Mouse (Mus musculus) MEL (cell line): ENCODE results near the gene Hook2. TPM values are rescaled to one million over a fixed set of nuclear protein-coding genes. Genes with fewer than 3 reads are reported as not detected.

ENCODE experiments used
- DNase-seq: peaks from one replicate; pipeline ENCODE4 v3.0.0; 2011; ENCODE audit warnings: low read depth, low spot score
- H3K27ac ChIP-seq: 2 replicates; pipeline ENCODE4 v1.5.1; 2012; ENCODE audit warnings: low read depth, mild to moderate bottlenecking, control low read depth, low read length, moderate library complexity; ENCODE audit not compliant: control insufficient read depth
- H3K27me3 ChIP-seq, 2 experiments: fragments of 150-350 bp in 1 of 2; sonication (generic) in 1 of 2; 2 replicates each; pipeline ENCODE4 v1.6.1; 2012; ENCODE audit warnings: low read length in 2 of 2, mild to moderate bottlenecking in 2 of 2, improper control_type of control experiment in 1 of 2, moderate library complexity in 1 of 2; ENCODE audit not compliant: insufficient read depth in 2 of 2, control insufficient read depth in 1 of 2
- H3K36me3 ChIP-seq, 2 experiments: 2 replicates each; pipeline ENCODE4 v1.6.1; 2012 to 2014; ENCODE audit warnings: low read length in 2 of 2, improper control_type of control experiment in 1 of 2, inconsistent platforms in 1 of 2, mild to moderate bottlenecking in 1 of 2; ENCODE audit not compliant: insufficient read depth in 2 of 2, control insufficient read depth in 1 of 2
- H3K4me1 ChIP-seq, 2 experiments: fragments of 150-350 bp in 1 of 2; sonication (generic) in 1 of 2; 2 replicates each; pipeline ENCODE4 v1.6.1; 2012; ENCODE audit warnings: low read length in 2 of 2, improper control_type of control experiment in 1 of 2, mild to moderate bottlenecking in 1 of 2; ENCODE audit not compliant: insufficient read depth in 2 of 2, control insufficient read depth in 1 of 2
- H3K4me3 ChIP-seq, 2 experiments: fragments of 150-350 bp in 1 of 2; sonication (generic) in 1 of 2; 2 replicates each; pipeline ENCODE4 v1.5.1; 2012; ENCODE audit warnings: low read depth in 2 of 2, low read length in 2 of 2, mild to moderate bottlenecking in 2 of 2, moderate library complexity in 2 of 2, control low read depth in 1 of 2, improper control_type of control experiment in 1 of 2; ENCODE audit not compliant: control insufficient read depth in 1 of 2, insufficient read depth in 1 of 2
- H3K79me2 ChIP-seq: 2 replicates; pipeline ENCODE4 v1.6.1; 2012; ENCODE audit warnings: mild to moderate bottlenecking, low read length, moderate library complexity; ENCODE audit not compliant: control insufficient read depth, poor library complexity, insufficient read depth
- H3K9ac ChIP-seq: 2 replicates; pipeline ENCODE4 v1.6.1; 2012; ENCODE audit warnings: low read depth, mild to moderate bottlenecking, control low read depth, low read length, moderate library complexity; ENCODE audit not compliant: control insufficient read depth, poor library complexity, severe bottlenecking
- H3K9me3 ChIP-seq: fragments of 150-350 bp; sonication (generic); replicated peaks from 2 replicates; pipeline ENCODE4 v1.6.1; 2012; ENCODE audit warnings: mild to moderate bottlenecking, low read length, improper control_type of control experiment, moderate library complexity; ENCODE audit not compliant: insufficient read depth
- BHLHE40 ChIP-seq: IDR thresholded peaks from 2 replicates; pipeline ENCODE4 v1.6.1; 2012; ENCODE audit warnings: low read depth, mild to moderate bottlenecking, inconsistent platforms, low read length, improper control_type of control experiment, borderline replicate concordance
- CHD1 ChIP-seq: IDR thresholded peaks from 2 replicates; pipeline ENCODE4 v1.6.1; 2012; ENCODE audit warnings: low read depth, mild to moderate bottlenecking, inconsistent platforms, low read length, improper control_type of control experiment
- CHD2 ChIP-seq: IDR thresholded peaks from 2 replicates; pipeline ENCODE4 v1.6.1; 2011; ENCODE audit warnings: low read length, improper control_type of control experiment
- CTCF ChIP-seq, 3 experiments: IDR thresholded peaks in 2 of 3; conservative IDR thresholded peaks in 1 of 3; 2 replicates each; pipeline ENCODE4 v1.5.1; 2011 to 2012; ENCODE audit warnings: low read length in 3 of 3, low read depth in 2 of 3, mild to moderate bottlenecking in 2 of 3, improper control_type of control experiment in 1 of 3, inconsistent platforms in 1 of 3, mixed read lengths in 1 of 3, moderate library complexity in 1 of 3; ENCODE audit not compliant: control insufficient read depth in 1 of 3, insufficient read depth in 1 of 3, poor library complexity in 1 of 3, severe bottlenecking in 1 of 3
- E2F4 ChIP-seq: IDR thresholded peaks from 2 replicates; pipeline ENCODE4 v1.6.1; 2011; ENCODE audit warnings: low read depth, low read length, improper control_type of control experiment, borderline replicate concordance
- ELF1 ChIP-seq: IDR thresholded peaks from 2 replicates; pipeline ENCODE4 v1.6.1; 2014; ENCODE audit warnings: low read depth, mild to moderate bottlenecking, inconsistent platforms, low read length, improper control_type of control experiment, moderate library complexity
- ETS1 ChIP-seq: IDR thresholded peaks from 2 replicates; pipeline ENCODE4 v1.6.1; 2012; ENCODE audit warnings: low read depth, mild to moderate bottlenecking, inconsistent platforms, low read length, improper control_type of control experiment, moderate library complexity
- GATA1 ChIP-seq: IDR thresholded peaks from 2 replicates; pipeline ENCODE4 v1.6.1; 2011; ENCODE audit warnings: low read depth, low read length, improper control_type of control experiment
- HCFC1 ChIP-seq: IDR thresholded peaks from 2 replicates; pipeline ENCODE4 v1.6.1; 2012; ENCODE audit warnings: low read depth, mild to moderate bottlenecking, inconsistent platforms, low read length, improper control_type of control experiment, moderate library complexity
- JUND ChIP-seq: IDR thresholded peaks from 2 replicates; pipeline ENCODE4 v1.6.1; 2011; ENCODE audit warnings: low read depth, mild to moderate bottlenecking, improper control_type of control experiment, low read length
- KAT2A ChIP-seq: conservative IDR thresholded peaks from 2 replicates; pipeline ENCODE4 v1.6.1; 2012; ENCODE audit warnings: low read depth, low read length, improper control_type of control experiment, inconsistent platforms
- MAX ChIP-seq: IDR thresholded peaks from 2 replicates; pipeline ENCODE4 v1.6.1; 2011; ENCODE audit warnings: low read length, improper control_type of control experiment
- MEF2A ChIP-seq: IDR thresholded peaks from 2 replicates; pipeline ENCODE4 v1.6.1; 2014; ENCODE audit warnings: low read depth, mild to moderate bottlenecking, inconsistent platforms, low read length, improper control_type of control experiment; ENCODE audit not compliant: poor library complexity, insufficient replicate concordance, severe bottlenecking; ENCODE audit errors: extremely low read depth
- MXI1 ChIP-seq: IDR thresholded peaks from 2 replicates; pipeline ENCODE4 v1.6.1; 2011; ENCODE audit warnings: mild to moderate bottlenecking, low read depth, low read length, improper control_type of control experiment
- MYB ChIP-seq: IDR thresholded peaks from 2 replicates; pipeline ENCODE4 v1.6.1; 2011; ENCODE audit warnings: mild to moderate bottlenecking, low read depth, low read length, improper control_type of control experiment
- MYC ChIP-seq: IDR thresholded peaks from 2 replicates; pipeline ENCODE4 v1.6.1; 2011; ENCODE audit warnings: low read depth, mild to moderate bottlenecking, low read length, improper control_type of control experiment, moderate library complexity
- NELFE ChIP-seq: IDR thresholded peaks from 2 replicates; pipeline ENCODE4 v1.6.1; 2011; ENCODE audit warnings: low read depth, low read length, improper control_type of control experiment
- NRF1 ChIP-seq: IDR thresholded peaks from 2 replicates; pipeline ENCODE4 v1.6.1; 2014; ENCODE audit warnings: low read depth, mild to moderate bottlenecking, inconsistent platforms, low read length, improper control_type of control experiment, moderate library complexity; ENCODE audit not compliant: poor library complexity, insufficient read depth, severe bottlenecking
- POLR2A ChIP-seq, 2 experiments: IDR thresholded peaks; 2 replicates each; pipeline ENCODE4 v1.6.1; 2011 to 2012; ENCODE audit warnings: low read length in 2 of 2, mild to moderate bottlenecking in 2 of 2, control low read depth in 1 of 2, improper control_type of control experiment in 1 of 2, low read depth in 1 of 2, moderate library complexity in 1 of 2; ENCODE audit not compliant: control insufficient read depth in 1 of 2, insufficient read depth in 1 of 2, poor library complexity in 1 of 2
- POLR2AphosphoS2 ChIP-seq: IDR thresholded peaks from 2 replicates; pipeline ENCODE4 v1.6.1; 2011; ENCODE audit warnings: low read length, improper control_type of control experiment
- POLR2AphosphoS5 ChIP-seq: IDR thresholded peaks from 2 replicates; pipeline ENCODE4 v1.6.1; 2012; ENCODE audit warnings: low read depth, borderline replicate concordance, mild to moderate bottlenecking, inconsistent platforms, low read length, moderate library complexity, mixed read lengths
- RCOR1 ChIP-seq: IDR thresholded peaks from 2 replicates; pipeline ENCODE4 v1.6.1; 2012; ENCODE audit warnings: low read depth, mild to moderate bottlenecking, inconsistent platforms, low read length, improper control_type of control experiment
- SIN3A ChIP-seq: IDR thresholded peaks from 2 replicates; pipeline ENCODE4 v1.6.1; 2012; ENCODE audit warnings: low read length, improper control_type of control experiment, inconsistent platforms
- SMC3 ChIP-seq: IDR thresholded peaks from 2 replicates; pipeline ENCODE4 v1.6.1; 2011; ENCODE audit warnings: low read depth, low read length, improper control_type of control experiment
- TBP ChIP-seq: IDR thresholded peaks from 2 replicates; pipeline ENCODE4 v1.8.0; 2011; ENCODE audit warnings: low read depth, low read length, improper control_type of control experiment
- USF1 ChIP-seq: IDR thresholded peaks from 2 replicates; pipeline ENCODE4 v1.6.1; 2014; ENCODE audit warnings: low read depth, mild to moderate bottlenecking, inconsistent platforms, low read length, improper control_type of control experiment, moderate library complexity
- ZMIZ1 ChIP-seq: IDR thresholded peaks from 2 replicates; pipeline ENCODE4 v1.6.1; 2012; ENCODE audit warnings: low read depth, mild to moderate bottlenecking, inconsistent platforms, low read length, improper control_type of control experiment, moderate library complexity
- ZNF384 ChIP-seq: IDR thresholded peaks from 2 replicates; pipeline ENCODE4 v1.6.1; 2012; ENCODE audit warnings: low read depth, mild to moderate bottlenecking, inconsistent platforms, low read length, improper control_type of control experiment
- polyA plus RNA-seq, 2 experiments: library from polyadenylated mRNA; stranded (reverse) in 1 of 2; unstranded in 1 of 2; fragments of >175 nt in 1 of 2; fragments of >200 nt in 1 of 2; gene quantifications; 2 replicates each; pipeline versions ENCODE4 v1.2.1 to v1.2.4; 2012; ENCODE audit warnings: low replicate concordance in 2 of 2, low read depth in 1 of 2; ENCODE audit not compliant: insufficient read length in 2 of 2, insufficient read depth in 1 of 2, missing spikeins in 1 of 2
- total RNA-seq: library from RNA; depleted of rRNA; stranded (reverse); fragments of 300-350 nt; gene quantifications from 2 replicates; pipeline ENCODE4 v1.2.3, GENCODE M21; 2012

Gene Hook2
- total and polyA plus RNA-seq, 3 experiments, result 10.5 to 17.5 TPM; not detected in 1

DNA sequence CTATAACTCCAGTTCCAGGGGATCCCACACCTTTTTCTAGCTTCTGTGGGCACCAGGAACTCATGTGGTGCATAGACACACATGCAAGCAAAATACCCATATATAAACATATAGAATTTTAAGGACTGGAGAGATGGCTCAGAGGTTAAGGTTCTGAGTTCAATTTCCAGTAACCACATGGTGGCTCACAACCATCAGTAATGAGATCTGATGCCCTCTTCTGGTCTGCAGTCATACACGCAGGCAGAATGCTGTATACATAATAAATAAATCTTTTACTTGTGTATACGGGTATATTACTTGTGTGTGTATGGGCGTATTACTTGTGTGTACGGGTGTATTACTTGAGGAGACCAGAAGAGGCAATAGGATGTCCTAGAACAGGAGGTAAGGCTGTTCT, 26.5 kb upstream of the Hook2 start:
- TF ChIP-seq CTCF (IDR thresholded peaks at IDR 0.05 in 2 of 3, conservative IDR thresholded peaks at IDR 0.05 in 1 of 3; ENCODE audit: control insufficient read depth in 1 of 3, insufficient read depth in 1 of 3, low read depth in 2 of 3, low read length in 3 of 3, poor library complexity in 1 of 3, severe bottlenecking in 1 of 3), result peak in 2 of 3 experiments; percentile 6 to 16; a peak in 1 of 6 replicates
- no peak for TF ChIP-seq JUND
- 0 out of 2 replicates have a peak, but pooled peaks have one; percentile 32 for TF ChIP-seq TBP
- peaks cover 5 to 26% of the 10 kb centered on the region in 2 experiments for H3K4me1 ChIP-seq
- DNase-seq, result no peak
- H3K4me3 ChIP-seq, result no peak overlapping the region
- no peaks in the 10 kb centered on the region for H3K9me3 ChIP-seq
- H3K9ac ChIP-seq, result no peak overlapping the region
- peaks cover under 1% of the 10 kb centered on the region for H3K79me2 ChIP-seq
- no peak overlapping the region for H3K27ac ChIP-seq
- peaks cover 0 to 19% of the 10 kb centered on the region in 2 experiments for H3K36me3 ChIP-seq
- H3K27me3 ChIP-seq, result no peaks in the 10 kb centered on the region

DNA sequence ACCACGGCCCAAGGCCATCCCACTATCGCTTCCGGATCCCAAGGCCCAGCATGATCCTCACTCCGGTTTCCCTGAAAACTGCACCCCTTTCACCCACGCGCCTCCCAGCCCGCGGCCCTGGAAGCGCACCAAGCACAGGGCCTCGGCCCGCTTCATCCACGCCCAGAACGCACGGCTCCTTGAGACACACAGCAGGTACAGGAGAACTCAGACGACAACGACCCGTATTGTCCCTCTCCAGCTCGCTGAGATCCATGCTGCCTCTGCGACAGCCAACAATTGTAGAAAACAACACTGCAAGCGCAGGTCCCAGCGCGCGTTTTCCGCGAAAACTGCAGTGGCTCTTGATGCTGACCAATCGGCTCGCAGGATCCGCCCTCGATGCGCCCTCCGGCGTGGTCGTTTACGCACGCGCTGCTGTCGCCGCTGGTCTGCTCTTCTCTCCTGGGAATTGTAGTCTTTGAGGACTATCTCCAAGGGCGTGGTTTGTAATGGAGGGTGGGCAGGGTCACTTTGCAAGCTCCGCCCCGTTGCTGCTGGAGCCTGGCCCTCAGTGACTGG, 24.6 kb upstream of the Hook2 start:
- peaks cover 5 to 28% of the 10 kb centered on the region in 2 experiments for H3K4me1 ChIP-seq
- H3K4me3 ChIP-seq, result peak overlapping the region; percentile 63 to 87
- no peaks in the 10 kb centered on the region for H3K27me3 ChIP-seq
- H3K9ac ChIP-seq, result peak overlapping the region; percentile 84
- no peaks in the 10 kb centered on the region for H3K9me3 ChIP-seq
- H3K27ac ChIP-seq, result peak overlapping the region; percentile 84
- peak; percentile 99 for DNase-seq
- peaks cover 0 to 19% of the 10 kb centered on the region in 2 experiments for H3K36me3 ChIP-seq
- H3K79me2 ChIP-seq, result peaks cover 18% of the 10 kb centered on the region
- no peak; the same call in 1 of the 2 replicates for TF ChIP-seq POLR2AphosphoS2
- no peak for TF ChIP-seq MEF2A
- TF ChIP-seq MYB, result no peak
- peak; percentile 66; the same call in 1 of the 2 replicates for TF ChIP-seq TBP
- no peak for TF ChIP-seq ZMIZ1
- TF ChIP-seq RCOR1, result no peak
- TF ChIP-seq CHD2, result no peak
- peak; percentile 26; the same call in 1 of the 2 replicates for TF ChIP-seq USF1
- no peak for TF ChIP-seq POLR2AphosphoS5
- TF ChIP-seq BHLHE40, result no peak
- 0 out of 2 replicates have a peak, but pooled peaks have one; percentile 20 for TF ChIP-seq MYC
- no peak for TF ChIP-seq GATA1
- peak; percentile 73 to 84 for TF ChIP-seq POLR2A (IDR thresholded peaks at IDR 0.05; ENCODE audit: control insufficient read depth in 1 of 2, insufficient read depth in 1 of 2, low read depth in 1 of 2, low read length in 2 of 2, poor library complexity in 1 of 2)
- TF ChIP-seq CHD1, result no peak
- TF ChIP-seq HCFC1, result peak; percentile 98
- peak; percentile 97 for TF ChIP-seq MXI1
- TF ChIP-seq E2F4, result peak; percentile 62; the same call in 1 of the 2 replicates
- TF ChIP-seq MAX, result peak; percentile 82
- TF ChIP-seq NRF1, result peak; percentile 89
- peak; percentile 69 for TF ChIP-seq NELFE
- peak; percentile 80 for TF ChIP-seq KAT2A
- TF ChIP-seq SMC3, result no peak
- no peak; the same call in 1 of the 2 replicates for TF ChIP-seq ETS1
- TF ChIP-seq ELF1, result peak; percentile 55
- peak; percentile 94 for TF ChIP-seq SIN3A
- no peak for TF ChIP-seq ZNF384
